Mouse (Mus musculus): ENCODE data around the gene Pi4kb.

DNA sequence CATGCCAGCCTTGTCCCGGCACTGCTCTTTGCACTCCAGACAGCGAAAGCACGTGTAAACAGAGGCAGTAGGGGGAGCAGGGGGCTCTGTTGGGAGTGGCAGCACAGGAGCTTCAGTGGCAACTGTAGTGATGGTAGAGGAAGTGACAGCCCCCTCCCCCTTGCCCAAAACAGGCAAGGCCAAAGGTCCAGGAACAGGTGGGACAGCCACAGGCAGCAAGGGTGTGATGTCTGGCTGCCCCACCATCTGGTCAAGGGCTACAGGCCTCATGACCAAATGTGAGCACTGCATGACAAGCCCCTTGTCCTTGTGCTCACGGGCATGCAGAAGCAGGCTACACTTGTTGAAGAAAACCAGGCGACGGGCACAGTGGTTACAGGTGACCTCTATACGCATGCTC lies 35.9 kb downstream of the Pi4kb start:
- TF ChIP-seq CTCF (IDR thresholded peaks at IDR 0.05; ENCODE audit: insufficient read depth, low read depth, low read length) (no peak), POLR2A (IDR thresholded peaks at IDR 0.05; ENCODE audit: insufficient read depth, low read depth, low read length) (no peak)

Measured in olfactory bulb, adult 2 months (tissue).